Mouse (Mus musculus): ENCODE measurements around the gene Rdh14. TPM values are rescaled to one million over a fixed set of nuclear protein-coding genes. Genes with fewer than 3 reads are reported as not detected.

Rdh14 gene
- polyA plus RNA-seq, 1 experiment from 2014 or later, result 42.5 TPM

GRCm38 (mm10) chr12:10438054-10439001 lies 47.8 kb downstream of the Rdh14 start:
- peak overlapping the region; percentile 57 for H3K27ac ChIP-seq
- WGBS, result 15% methylated on average over 15 of the region's 15 CpGs
- no peak; the same call in 1 of the 2 replicates for ATAC-seq (ENCODE audit: insufficient number of reproducible peaks, insufficient read depth, low FRiP score, low TSS enrichment)
- H3K4me2 ChIP-seq (replicated peaks), result no peak overlapping the region
- H3K4me3 ChIP-seq, result no peak overlapping the region
- H3K9me3 ChIP-seq, result no peaks in the 10 kb centered on the region
- peaks cover 22% of the 10 kb centered on the region for H3K4me1 ChIP-seq
- H3K27me3 ChIP-seq, result 0 out of 2 replicates have a peak, but pooled peaks cover 3% of the 10 kb centered on the region
- no peak overlapping the region for H3K9ac ChIP-seq
- no peaks in the 10 kb centered on the region for H3K36me3 ChIP-seq

GRCm38 (mm10) chr12:10439483-10440235 lies 49.1 kb downstream of the Rdh14 start:
- H3K4me3 ChIP-seq, result no peak overlapping the region
- H3K27ac ChIP-seq, result 0 out of 2 replicates have a peak overlapping the region, but pooled peaks have one; percentile 18
- no peak for ATAC-seq (ENCODE audit: insufficient number of reproducible peaks, insufficient read depth, low FRiP score, low TSS enrichment)
- 0 out of 2 replicates have a peak, but pooled peaks cover 3% of the 10 kb centered on the region for H3K27me3 ChIP-seq
- no peak overlapping the region for H3K4me2 ChIP-seq (replicated peaks)
- H3K9me3 ChIP-seq, result no peaks in the 10 kb centered on the region
- peaks cover 22% of the 10 kb centered on the region for H3K4me1 ChIP-seq
- WGBS, result 26% methylated on average over 14 of the region's 14 CpGs
- no peak overlapping the region for H3K9ac ChIP-seq
- no peaks in the 10 kb centered on the region for H3K36me3 ChIP-seq

Other genes starting within 250 kb of the Rdh14 start
- not detected in 2 replicates for gene Nt5c1b, start 20.8 kb upstream of the Rdh14 start, polyA plus RNA-seq (2016; fragmentation: Nextera tagmentation; extraction: Ambion mirVana)

Measured in embryonic facial prominence, embryonic 12.5 days (tissue).